Mouse (Mus musculus) embryonic stem cell, embryonic (primary cell): ENCODE data around the gene Thpo.

Experiments used
- CTCF ChIA-PET, 4 experiments: fragments of 300-600 bp in 2 of 4; fragments of 350-600 bp in 2 of 4; sonication (Branson Sonifier 250); formaldehyde crosslinking; loops; one replicate each; lab custom pipeline; 2022; ENCODE audit warnings: inconsistent platforms in 2 of 4; lab: Charles Lee
- POLR2A ChIA-PET, 4 experiments: fragments of 300-600 bp in 2 of 4; fragments of 350-600 bp in 2 of 4; sonication (Branson Sonifier 250); formaldehyde crosslinking; loops; one replicate each; lab custom pipeline; 2022; ENCODE audit warnings: antibody characterized with exemption in 4 of 4, inconsistent platforms in 1 of 4; lab: Charles Lee

Thpo gene

DNA sequence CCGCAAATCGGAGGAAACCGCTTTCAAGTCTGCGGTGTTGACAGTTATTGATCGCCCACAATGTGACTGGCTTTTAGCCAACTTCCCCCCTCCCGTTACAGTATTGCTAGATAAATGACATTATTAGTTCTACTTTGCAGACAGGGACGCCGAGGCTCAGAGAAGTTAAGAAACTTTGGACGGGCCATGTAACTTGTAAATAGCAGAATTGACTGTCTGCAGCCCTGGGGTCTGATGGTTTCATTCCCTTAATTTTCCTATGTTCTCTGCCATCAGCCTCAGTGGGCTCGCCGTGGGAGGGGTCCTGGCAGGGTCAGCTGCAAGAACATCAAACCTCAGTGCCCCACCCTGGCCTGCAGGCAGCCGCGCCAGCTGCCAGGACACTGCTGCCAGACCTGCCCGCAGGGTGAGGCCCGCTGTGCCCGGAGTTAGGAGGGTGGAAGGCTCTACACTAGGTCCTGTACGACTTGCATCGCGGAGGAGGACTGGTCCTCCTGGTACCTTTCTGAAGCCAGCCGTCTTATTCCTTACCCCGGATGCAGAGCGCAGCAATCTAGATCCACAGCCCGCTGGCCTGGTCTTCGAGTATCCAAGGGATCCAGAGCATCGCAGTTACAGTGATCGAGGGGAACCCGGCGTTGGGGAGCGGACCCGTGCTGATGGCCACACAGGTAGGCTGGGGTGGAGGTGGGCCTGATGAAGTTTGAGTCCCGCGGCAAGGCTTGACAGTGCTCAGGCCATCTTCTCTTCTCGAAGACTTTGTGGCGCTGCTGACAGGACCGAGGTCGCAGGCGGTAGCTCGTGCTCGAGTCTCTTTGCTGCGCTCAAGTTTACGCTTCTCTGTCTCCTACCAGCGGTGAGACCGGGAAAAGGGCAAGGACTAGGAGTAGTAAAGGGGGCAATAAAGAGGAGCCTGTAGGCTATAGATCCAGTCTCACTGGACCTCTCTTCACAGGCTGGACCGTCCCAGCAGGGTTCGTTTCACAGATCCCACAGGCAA lies at the start of gene Thpo:
TSS of gene Thpo (minus strand) at position 781 of the 1,000 bp plus-strand sequence.
- POLR2A ChIA-PET: interaction anchor here in 2 of 4 experiments (1.0 to 3.8 kb wide), 4 partner anchors 17 to 32 kb away, joined by 3 to 13 read pairs (median 5); partner anchors contain the start of genes Clcn2 (in 1 of the 2) and Polr2h (in 1 of the 2)
- CTCF ChIA-PET: interaction anchor here in 3 of 4 experiments (0.7 to 1.5 kb wide), 4 partner anchors 9 to 17 kb away, joined by 3 to 6 read pairs (median 3); partner anchors contain the start of genes Clcn2 (in 1 of the 3) and Polr2h (in 1 of the 3)

- ChIA-PET POLR2A (interaction anchor here in 2 of 4 experiments (1.1 to 3.1 kb wide), 5 partner anchors 8 to 27 kb away, joined by 3 to 14 read pairs (median 4); no protein-coding TSS in a partner anchor), CTCF (interaction anchor here in 3 of 4 experiments (0.5 to 1.4 kb wide), 7 partner anchors 20 to 517 kb away, joined by 3 to 7 read pairs (median 3); no protein-coding TSS in a partner anchor)
Measured at GRCm38 (mm10) chr16:20783891-20784290, 49.6 kb upstream of the Thpo start.

- POLR2A ChIA-PET: interaction anchor here in 1 of 4 experiments (0.7 to 1.4 kb wide), 2 partner anchors 10 to 24 kb away, joined by 3 to 4 read pairs; no protein-coding TSS in a partner anchor
- CTCF ChIA-PET: interaction anchor here in 1 of 4 experiments (1.0 kb wide), 1 partner anchor 16 kb away, joined by 3 read pairs; no protein-coding TSS in a partner anchor
Measured at GRCm38 (mm10) chr16:20781101-20781630, 46.9 kb upstream of the Thpo start.

- POLR2A ChIA-PET: interaction anchor here in 2 of 4 experiments (0.7 to 1.4 kb wide), 3 partner anchors 12 to 25 kb away, joined by 3 to 4 read pairs (median 3); no protein-coding TSS in a partner anchor
- CTCF ChIA-PET: interaction anchor here in 2 of 4 experiments (0.8 to 1.4 kb wide), 3 partner anchors 25 to 613 kb away, joined by 3 read pairs; no protein-coding TSS in a partner anchor
Measured at GRCm38 (mm10) chr16:20779846-20780245, 45.5 kb upstream of the Thpo start.

- CTCF ChIA-PET: interaction anchor here in 3 of 4 experiments (0.6 to 1.3 kb wide), 3 partner anchors 10 to 13 kb away, joined by 3 to 5 read pairs (median 4); no protein-coding TSS in a partner anchor
- POLR2A ChIA-PET: interaction anchor here in 2 of 4 experiments (0.6 to 1.1 kb wide), 2 partner anchors 16 to 375 kb away, joined by 3 to 4 read pairs; no protein-coding TSS in a partner anchor
Measured at GRCm38 (mm10) chr16:20775021-20775420, 40.7 kb upstream of the Thpo start.

GRCm38 (mm10) chr16:20765244-20765643 lies 30.9 kb upstream of the Thpo start:
- CTCF ChIA-PET: interaction anchor here (0.5 to 3.1 kb wide), 59 partner anchors 9 to 667 kb away, joined by 3 to 26 read pairs (median 4); partner anchors contain the start of genes Clcn2 (in 1 of the 4), Ephb3 (in 1 of the 4) and Polr2h (in 1 of the 4)
- POLR2A ChIA-PET: interaction anchor here (0.5 to 2.1 kb wide), 18 partner anchors 13 to 268 kb away, joined by 3 to 12 read pairs (median 3); partner anchors contain the start of genes Clcn2 (in 1 of the 4) and Polr2h (in 1 of the 4)

DNA sequence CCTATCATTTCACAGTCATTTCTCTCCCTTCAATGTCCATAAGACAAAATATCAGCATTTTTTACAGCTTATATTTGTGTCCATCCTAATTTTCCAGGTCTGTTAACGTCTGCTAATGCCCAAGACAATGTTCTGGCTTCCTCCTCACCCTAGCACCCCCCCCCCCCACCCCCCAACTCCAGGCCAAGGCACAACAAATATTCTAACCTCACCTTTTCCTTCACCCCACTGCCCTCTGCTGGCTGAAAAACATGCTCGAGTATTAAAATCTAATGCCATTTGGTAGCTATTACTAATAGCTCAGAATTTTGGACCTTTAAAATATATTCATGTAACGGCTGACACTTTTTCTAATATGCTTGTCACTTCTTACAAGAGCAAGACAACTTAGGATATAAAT lies 27.4 kb upstream of the Thpo start:
- ChIA-PET POLR2A (interaction anchor here in 3 of 4 experiments (0.6 to 1.9 kb wide), 23 partner anchors 11 to 429 kb away, joined by 3 to 8 read pairs (median 4); partner anchors contain the start of genes Clcn2 (in 2 of the 3) and Polr2h (in 2 of the 3)), CTCF (interaction anchor here (0.6 to 3.7 kb wide), 69 partner anchors 9 to 1255 kb away, joined by 3 to 30 read pairs (median 4); partner anchors contain the start of genes Clcn2 (in 4 of the 4), Polr2h (in 4 of the 4), Chrd (in 1 of the 4) and Eif4g1 (in 1 of the 4))

- ChIA-PET POLR2A (interaction anchor here in 1 of 4 experiments (1.3 kb wide), 1 partner anchor 41 kb away, joined by 3 read pairs; no protein-coding TSS in a partner anchor), CTCF (interaction anchor here in 2 of 4 experiments (0.6 to 1.5 kb wide), 3 partner anchors 9 to 408 kb away, joined by 3 to 5 read pairs (median 3); partner anchors contain the start of genes Clcn2 (in 1 of the 2) and Polr2h (in 1 of the 2))
Measured at GRCm38 (mm10) chr16:20757385-20757784, 23.1 kb upstream of the Thpo start.

GRCm38 (mm10) chr16:20756052-20756451 lies 21.7 kb upstream of the Thpo start:
- ChIA-PET CTCF (interaction anchor here in 1 of 4 experiments (0.5 to 1.6 kb wide), 2 partner anchors 10 to 29 kb away, joined by 3 read pairs; no protein-coding TSS in a partner anchor), POLR2A (interaction anchor here in 1 of 4 experiments (0.6 to 1.3 kb wide), 2 partner anchors 39 to 477 kb away, joined by 3 read pairs; no protein-coding TSS in a partner anchor)

- ChIA-PET POLR2A (interaction anchor here in 2 of 4 experiments (0.6 to 2.6 kb wide), 7 partner anchors 33 to 1993 kb away, joined by 3 to 8 read pairs (median 4); partner anchors contain the start of genes Clcn2 (in 2 of the 2) and Polr2h (in 2 of the 2)), CTCF (interaction anchor here in 3 of 4 experiments (0.7 to 4.2 kb wide), 10 partner anchors 12 to 745 kb away, joined by 3 to 17 read pairs (median 6); no protein-coding TSS in a partner anchor)
Measured at GRCm38 (mm10) chr16:20750518-20750917, 16.2 kb upstream of the Thpo start.

- POLR2A ChIA-PET: interaction anchor here in 1 of 4 experiments (0.5 kb wide), 1 partner anchor 14 kb away, joined by 3 read pairs; the partner anchor contains the start of gene Chrd
Measured at GRCm38 (mm10) chr16:20746641-20747040, 12.3 kb upstream of the Thpo start.

GRCm38 (mm10) chr16:20739845-20740244 lies 5.5 kb upstream of the Thpo start:
- CTCF ChIA-PET: interaction anchor here in 1 of 4 experiments (0.6 kb wide), 1 partner anchor 543 kb away, joined by 3 read pairs; no protein-coding TSS in a partner anchor
- POLR2A ChIA-PET: interaction anchor here in 1 of 4 experiments (1.1 kb wide), 1 partner anchor 68 kb away, joined by 3 read pairs; no protein-coding TSS in a partner anchor

More at GRCm38 (mm10) chr16:20746641-20747040, 12.3 kb upstream of the Thpo start:
- CTCF ChIA-PET: no interaction called here

DNA sequence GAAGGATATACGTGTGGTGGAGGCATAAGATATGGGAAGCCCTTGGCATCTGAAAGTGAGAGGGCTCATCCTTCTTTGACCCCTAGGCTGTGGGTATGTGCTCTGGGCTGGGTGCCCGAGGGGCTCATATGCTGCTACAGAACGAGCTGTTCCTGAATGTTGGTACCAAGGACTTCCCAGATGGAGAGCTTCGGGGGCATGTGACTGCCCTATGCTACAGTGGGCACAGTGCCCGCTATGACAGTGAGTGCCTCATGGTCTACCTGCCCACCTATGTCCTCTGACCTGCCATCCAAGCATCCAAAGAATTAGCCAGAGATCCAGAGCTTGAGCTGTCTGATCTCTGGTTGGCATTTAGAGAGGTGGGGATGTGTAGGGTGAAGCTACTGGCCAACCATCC lies 2.5 kb upstream of the Thpo start:
- ChIA-PET CTCF (interaction anchor here in 2 of 4 experiments (0.5 to 1.3 kb wide), 3 partner anchors 12 to 22 kb away, joined by 3 to 6 read pairs (median 4); no protein-coding TSS in a partner anchor), POLR2A (interaction anchor here in 1 of 4 experiments (0.6 to 1.2 kb wide), 2 partner anchors 15 to 66 kb away, joined by 3 to 6 read pairs; no protein-coding TSS in a partner anchor)

DNA sequence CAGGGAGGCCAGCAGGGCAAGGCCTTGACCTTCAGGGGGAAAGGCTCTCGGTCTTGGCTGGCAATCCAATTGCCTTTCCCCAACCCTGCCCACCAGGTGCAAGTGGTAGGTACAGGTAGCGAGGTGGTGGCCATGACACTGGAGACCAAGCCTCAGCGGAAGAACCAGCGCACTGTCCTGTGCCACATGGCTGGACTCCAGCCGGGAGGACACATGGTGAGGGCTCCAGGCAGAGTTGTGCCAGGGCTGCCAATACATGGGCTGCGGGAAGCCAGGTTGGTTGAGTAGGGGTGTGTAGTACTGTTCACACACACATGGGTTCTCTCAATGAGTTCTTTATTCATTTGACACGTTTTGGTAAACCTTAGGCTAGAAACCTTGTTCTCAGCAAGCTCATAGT lies 1.9 kb upstream of the Thpo start:
- ChIA-PET CTCF (no interaction called here), POLR2A (no interaction called here)

GRCm38 (mm10) chr16:20735651-20736050 lies 1.3 kb upstream of the Thpo start:
- CTCF ChIA-PET: interaction anchor here in 1 of 4 experiments (1.0 kb wide), 1 partner anchor 29 kb away, joined by 3 read pairs; no protein-coding TSS in a partner anchor
- POLR2A ChIA-PET: interaction anchor here in 1 of 4 experiments (0.6 kb wide), 1 partner anchor 9 kb away, joined by 3 read pairs; no protein-coding TSS in a partner anchor
